Mouse (Mus musculus): ENCODE data around the gene Usp24. TPM values are rescaled to one million over a fixed set of nuclear protein-coding genes. Genes with fewer than 3 reads are reported as not detected.
A peak's percentile ranks its signal among the peaks of the same experiment; 100 is the strongest.

Gene Usp24
- total RNA-seq (2021) = 10 to 100 TPM; 46.7 to 53.2 TPM
- long read RNA-seq, partial matches to known transcripts = 6 of 8 reads
- long read RNA-seq, other reads (novel, unspliced or antisense) = 2 of 8 reads

DNA sequence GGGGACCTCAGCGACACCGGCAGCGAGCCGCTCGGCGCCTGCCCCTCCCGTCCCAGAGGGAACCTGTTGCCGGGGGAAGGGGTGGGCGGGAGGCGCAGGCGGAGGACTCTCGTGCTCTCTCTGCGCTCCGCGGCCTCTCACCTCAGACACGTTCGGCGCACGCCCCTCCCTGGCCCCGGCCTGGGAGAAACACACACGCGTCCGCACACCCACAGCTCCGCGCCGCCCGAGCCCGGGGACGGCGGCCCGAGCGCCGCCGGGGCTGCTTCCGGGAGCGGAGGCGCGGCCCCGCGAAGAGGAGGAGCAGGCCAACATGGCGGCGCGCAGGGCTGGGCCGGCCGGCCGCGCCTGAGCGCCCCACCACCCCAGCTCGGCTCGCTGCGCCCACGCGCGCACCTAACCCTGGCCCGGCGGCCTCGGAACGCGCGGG lies at the start of gene Usp24:
Usp24 (plus strand) TSS at position 293 of the 430 bp plus-strand sequence.
- DNase-seq (ENCODE audit: low spot score in 2 of 2) = peak; percentile 70 to 77

DNA sequence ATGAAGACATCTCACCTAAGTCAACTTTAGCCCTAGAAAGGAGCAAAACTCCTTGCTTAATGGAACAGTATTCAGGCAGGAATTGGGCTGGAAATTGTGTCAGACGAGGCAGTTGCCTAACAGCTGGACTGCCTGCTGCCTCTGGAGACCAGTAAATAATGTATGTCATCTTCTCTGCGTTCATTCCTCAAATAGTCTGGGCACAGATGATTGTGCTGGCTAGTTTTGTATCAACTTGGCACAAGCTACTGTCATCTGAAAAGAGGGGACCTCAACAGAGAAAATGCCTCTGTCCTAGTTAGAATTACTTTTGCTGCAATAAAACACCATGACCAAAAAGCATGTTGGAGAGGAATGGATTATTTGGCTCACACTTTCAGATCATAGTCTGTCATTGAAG lies 39.1 kb upstream of the Usp24 start:
- no peak for DNase-seq (ENCODE audit: low spot score in 2 of 2)

GRCm38 (mm10) chr4:106279177-106279576 lies 36.8 kb upstream of the Usp24 start:
- DNase-seq (ENCODE audit: low spot score in 2 of 2) = no peak

DNA sequence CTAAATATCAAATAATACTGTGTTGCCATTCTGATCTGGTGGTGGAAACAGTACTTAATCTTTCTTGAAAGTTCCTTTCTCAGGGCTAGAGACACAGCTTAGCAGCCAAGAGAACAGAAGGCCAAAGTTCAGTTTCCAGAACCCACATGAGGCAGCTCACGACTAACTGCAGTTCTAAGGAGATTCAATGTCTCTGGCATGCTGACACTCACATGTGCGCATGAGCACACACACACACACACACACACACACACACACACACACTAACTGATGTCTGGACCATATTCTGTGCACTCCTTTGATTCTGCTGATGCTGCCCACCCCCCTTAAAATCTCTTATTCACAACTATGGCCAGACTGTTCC lies 34.9 kb upstream of the Usp24 start:
- DNase-seq (ENCODE audit: low spot score in 2 of 2) = no peak

GRCm38 (mm10) chr4:106281492-106282122 lies 34.4 kb upstream of the Usp24 start:
- no peak for DNase-seq (ENCODE audit: low spot score in 2 of 2)

- DNase-seq (ENCODE audit: low spot score in 2 of 2) = no peak
Observed at GRCm38 (mm10) chr4:106282123-106282510, 33.9 kb upstream of the Usp24 start.

DNA sequence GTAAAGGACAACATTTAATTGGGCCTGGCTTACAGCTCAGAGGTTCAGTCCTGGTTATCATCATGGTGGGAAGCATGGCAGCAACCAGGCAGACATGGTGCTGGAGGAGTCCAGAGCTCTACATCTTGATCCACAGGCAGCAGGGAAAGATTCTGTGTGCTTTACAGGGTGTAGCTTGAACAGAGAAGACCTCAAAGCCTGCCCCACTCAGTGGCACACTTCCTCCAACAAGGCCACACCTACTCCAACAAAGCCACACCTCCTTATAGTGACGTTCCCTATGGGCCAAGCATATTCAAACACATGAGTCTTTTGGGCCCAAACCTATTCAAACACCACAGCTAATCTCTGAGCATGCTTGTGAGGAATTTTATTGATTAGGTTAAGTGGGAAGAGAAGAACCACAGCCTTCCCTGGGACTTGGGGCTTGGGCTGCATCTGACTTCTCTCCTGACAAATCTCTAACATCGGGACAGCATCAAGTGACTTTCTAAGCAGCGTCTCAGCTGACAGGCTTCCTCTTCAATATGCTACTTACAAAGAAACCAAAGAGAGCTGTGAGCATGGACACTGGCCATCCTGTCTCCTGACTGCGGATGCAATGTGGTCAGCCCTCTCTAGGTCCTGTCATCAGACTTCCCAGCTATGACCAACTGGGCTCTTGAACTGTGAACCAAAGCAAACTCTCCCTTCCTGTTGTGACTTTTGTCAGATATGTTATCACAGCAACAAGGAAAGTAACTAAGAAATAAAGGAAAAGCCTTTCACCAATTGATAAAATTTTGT lies 28.9 kb upstream of the Usp24 start:
- no peak for DNase-seq (ENCODE audit: low spot score in 2 of 2)

- no peak for DNase-seq (ENCODE audit: low spot score in 2 of 2)
Observed at GRCm38 (mm10) chr4:106290201-106290600, 25.8 kb upstream of the Usp24 start.

DNA sequence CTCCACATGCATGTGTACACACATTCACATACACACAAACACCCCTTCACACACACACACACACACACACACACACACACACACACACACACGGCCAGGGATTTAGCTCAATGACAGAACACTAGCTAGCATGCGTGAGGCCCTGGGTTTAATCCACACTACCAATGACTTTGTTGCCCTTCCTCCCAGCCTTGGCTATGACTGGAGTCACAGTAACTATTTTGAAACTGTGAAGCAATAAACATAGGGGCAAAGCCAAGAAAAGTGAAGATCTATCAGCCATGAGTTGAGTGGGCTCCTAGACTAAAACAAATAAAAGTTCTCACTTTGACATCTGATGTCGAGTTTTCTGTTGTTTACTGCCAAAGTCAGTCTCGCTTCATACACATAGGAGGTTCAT lies 23.2 kb upstream of the Usp24 start:
- no peak for DNase-seq (ENCODE audit: low spot score in 2 of 2)

- DNase-seq (ENCODE audit: low spot score in 2 of 2) = no peak
Observed at GRCm38 (mm10) chr4:106293378-106294090, 22.5 kb upstream of the Usp24 start.

GRCm38 (mm10) chr4:106295696-106296095 lies 20.3 kb upstream of the Usp24 start:
- DNase-seq (ENCODE audit: low spot score in 2 of 2) = no peak

GRCm38 (mm10) chr4:106296412-106297086 lies 19.5 kb upstream of the Usp24 start:
- no peak for DNase-seq (ENCODE audit: low spot score in 2 of 2)

DNA sequence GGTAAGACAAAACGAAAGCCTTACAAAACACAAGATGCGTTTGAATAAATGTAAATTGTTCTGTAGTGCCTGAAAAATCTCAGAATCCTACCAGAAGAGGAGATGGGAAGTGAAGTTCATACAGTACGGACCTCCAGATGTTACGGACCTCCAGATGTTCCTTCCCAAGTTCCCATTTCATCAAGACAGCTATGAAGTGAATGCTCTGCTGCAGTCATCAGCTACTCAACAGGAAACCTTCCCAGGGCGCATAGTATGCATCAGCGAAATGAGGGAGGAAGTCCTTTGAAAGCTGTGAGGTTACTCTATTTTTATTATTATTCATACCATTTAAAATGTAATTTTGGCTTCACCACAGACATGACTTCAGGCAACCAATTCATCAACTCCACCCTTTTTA lies 14.7 kb upstream of the Usp24 start:
- no peak for DNase-seq (ENCODE audit: low spot score in 2 of 2)

GRCm38 (mm10) chr4:106308090-106308489 lies 7.9 kb upstream of the Usp24 start:
- DNase-seq (ENCODE audit: low spot score in 2 of 2) = no peak

DNA sequence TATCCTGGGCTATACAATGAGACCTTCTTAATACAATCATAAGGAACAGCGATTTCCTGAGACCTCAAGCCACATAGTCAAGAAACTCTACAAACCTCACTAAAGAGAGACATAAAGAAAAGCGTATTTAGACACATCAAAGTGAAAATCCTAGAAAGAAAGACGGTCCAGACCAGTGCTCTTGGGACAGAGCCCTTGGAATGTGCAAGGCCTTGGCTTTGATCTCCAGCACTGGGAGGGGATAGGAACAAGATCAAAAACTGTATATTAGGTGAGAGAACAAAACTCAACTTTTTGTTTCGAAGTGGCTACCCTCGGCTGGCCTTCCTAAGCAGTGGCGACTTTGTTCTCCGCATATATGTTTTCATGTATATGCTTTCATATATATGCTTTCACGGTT lies 3.4 kb upstream of the Usp24 start:
- DNase-seq (ENCODE audit: low spot score in 2 of 2) = no peak

GRCm38 (mm10) chr4:106313070-106313469 lies 2.9 kb upstream of the Usp24 start:
- no peak for DNase-seq (ENCODE audit: low spot score in 2 of 2)

DNA sequence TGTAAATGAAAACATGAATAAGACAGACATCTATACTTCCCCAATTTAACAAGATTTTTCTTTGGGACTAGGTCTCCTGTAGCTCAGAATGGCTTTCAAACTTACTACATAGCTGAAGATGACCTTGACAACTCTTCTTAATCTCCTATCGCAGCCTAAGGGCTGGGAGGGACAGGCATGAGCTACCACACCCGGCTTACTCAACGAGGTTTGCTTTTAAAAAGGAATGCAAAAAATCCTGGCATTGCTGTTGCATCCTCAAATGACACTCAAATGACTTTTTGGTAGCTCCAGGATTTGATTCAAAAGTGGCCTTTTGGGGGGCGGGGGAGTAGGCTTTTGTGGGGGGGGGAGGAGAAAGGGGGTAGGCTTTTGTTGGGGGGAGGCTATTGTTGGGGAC lies 2.1 kb upstream of the Usp24 start:
- DNase-seq (ENCODE audit: low spot score in 2 of 2) = no peak

DNA sequence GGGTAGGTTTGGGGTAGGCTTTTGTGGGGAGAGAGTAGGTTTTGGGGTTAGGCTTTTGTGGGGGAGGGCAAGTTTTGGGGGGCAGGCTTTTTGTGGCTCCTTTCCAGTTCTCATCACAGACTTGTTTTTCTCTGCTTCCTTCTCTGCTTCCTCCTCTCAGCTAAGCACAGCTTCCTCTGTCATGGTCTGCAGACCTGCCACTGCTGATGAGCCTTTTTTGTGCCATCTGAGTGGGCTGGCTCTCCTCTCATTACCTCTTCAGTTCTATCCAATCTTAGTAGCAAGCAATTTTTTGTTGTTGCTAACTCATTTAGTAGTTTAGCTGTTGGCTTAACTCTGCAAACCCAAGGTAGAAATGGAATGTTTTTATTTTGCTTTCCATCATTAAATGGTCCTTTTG lies 1.7 kb upstream of the Usp24 start:
- no peak for DNase-seq (ENCODE audit: low spot score in 2 of 2)

- peak; percentile 62 to 65 for DNase-seq (ENCODE audit: low spot score in 2 of 2)
Observed at GRCm38 (mm10) chr4:106316351-106317178, 552 bp downstream of the Usp24 start.

GRCm38 (mm10) chr4:106317179-106318055 lies 1.4 kb downstream of the Usp24 start:
- DNase-seq (ENCODE audit: low spot score in 2 of 2) = peak in 1 of 2 experiments; percentile 26

Data from layer of hippocampus, postnatal 10 days (tissue).